Mouse (Mus musculus): Measurements from ENCODE around the gene Adarb2.

The Adarb2 gene

DNA sequence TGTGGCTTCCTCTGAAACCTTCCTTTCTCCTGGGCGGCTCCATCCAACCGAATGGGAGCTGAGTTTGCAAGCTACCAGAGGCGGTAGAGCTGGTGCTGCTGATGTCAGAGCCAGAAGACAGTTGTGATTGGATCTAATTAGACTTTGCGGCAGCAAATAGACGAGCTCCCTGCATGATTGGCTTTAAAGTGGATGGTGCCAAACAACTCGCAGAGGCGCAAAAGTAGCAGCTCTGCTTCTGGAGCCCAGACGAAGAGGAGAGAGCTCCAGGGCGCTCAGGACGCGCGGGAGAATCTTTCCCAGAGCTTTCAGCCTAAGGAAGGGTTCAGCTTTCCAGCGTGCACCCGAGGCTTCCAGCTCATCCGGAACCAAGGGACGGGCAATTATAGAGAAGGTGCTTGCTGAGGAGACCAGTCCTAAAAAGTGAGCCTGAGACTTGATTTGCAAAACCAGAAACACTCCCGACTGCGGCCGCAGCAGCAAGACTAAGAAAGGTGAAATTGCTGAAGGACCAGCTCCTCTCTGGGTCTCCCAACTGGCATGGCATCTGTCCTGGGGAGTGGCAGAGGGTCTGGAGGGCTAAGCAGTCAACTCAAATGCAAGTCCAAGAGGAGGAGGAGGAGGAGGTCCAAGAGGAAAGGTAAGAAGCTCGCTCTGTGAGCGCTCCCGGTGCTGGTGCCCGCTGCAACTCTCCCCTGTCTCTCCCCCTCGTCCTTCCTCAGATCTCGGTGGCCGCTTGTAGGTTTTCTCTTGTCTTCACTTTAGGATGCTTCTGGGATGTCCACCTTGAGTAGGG, at the start of gene Adarb2:
Gene Adarb2 (plus strand): TSS at position 186 of the 796 bp plus-strand sequence.
- DNase-seq (ENCODE audit: low spot score) = no peak

DNA sequence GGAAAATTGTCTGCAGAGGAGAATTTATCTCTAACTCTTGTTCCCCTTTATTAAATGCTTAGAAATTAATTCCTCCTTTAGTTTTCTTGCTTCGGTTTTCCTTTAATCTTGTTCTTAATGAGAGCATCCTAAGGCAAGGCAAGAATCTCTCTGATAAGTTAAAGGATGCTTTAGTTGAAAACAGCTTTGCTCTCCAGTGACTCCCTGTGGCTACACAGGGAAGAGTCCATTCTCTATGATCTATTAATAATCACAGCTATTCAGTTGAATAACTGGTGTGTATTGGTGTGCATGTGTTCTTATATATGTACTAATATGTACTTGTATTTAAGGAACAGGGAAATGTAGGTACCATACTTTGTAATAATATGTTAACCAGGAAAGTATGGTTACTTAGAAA, 28.9 kb upstream of the Adarb2 start:
- DNase-seq (ENCODE audit: low spot score) = no peak

DNA sequence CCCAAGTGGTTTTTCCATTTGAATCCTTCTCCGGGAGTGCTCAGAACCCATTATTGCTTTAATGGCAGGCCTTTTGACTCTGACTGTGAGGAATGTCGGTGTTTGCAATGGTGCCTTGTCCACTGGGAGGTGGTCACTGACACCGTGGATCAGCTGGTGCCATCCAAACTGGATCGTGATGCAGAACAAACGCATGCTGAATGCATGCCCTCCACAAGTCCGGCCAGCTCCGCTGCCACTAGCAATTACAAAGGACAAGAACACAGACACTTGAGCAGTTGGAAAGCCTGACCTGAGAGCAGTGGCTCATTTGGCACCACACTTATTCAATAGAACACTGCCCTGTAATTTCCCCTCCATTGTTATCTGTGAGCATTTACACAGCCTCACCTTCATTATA, 10.7 kb upstream of the Adarb2 start:
- no peak for DNase-seq (ENCODE audit: low spot score)

DNA sequence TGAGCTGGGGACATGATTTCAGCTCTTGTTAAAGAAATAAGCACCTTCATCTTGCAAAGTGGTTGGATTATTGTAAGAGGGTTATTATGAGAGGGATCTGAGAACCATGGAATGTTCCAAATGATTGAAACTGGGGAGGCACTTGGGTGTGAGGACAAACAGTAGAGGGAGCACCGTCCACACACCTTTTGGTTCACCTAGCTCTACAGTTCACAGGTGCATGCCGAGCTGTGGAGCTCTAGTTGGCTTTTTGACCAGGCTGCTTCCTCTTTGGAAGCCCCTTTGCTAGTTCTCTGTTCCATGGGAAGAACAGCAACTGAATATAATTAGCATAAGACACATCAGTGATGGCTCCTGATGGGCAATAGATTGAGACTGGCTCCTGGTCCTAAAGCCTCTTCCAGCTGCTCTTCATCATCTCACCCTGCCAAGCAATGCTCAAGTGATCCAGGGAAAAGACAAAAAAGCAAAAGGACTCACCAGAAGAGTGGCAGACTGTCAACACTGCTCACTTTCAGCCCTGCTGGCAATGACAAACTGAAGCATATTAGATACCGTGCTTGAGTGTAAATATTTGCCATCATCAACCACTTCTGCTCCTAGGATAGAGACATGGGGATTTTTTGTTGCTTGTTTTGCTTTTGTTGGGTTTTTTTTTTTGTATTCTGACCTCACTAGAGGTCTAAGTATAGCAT, 3.3 kb upstream of the Adarb2 start:
- no peak for DNase-seq (ENCODE audit: low spot score)

DNA sequence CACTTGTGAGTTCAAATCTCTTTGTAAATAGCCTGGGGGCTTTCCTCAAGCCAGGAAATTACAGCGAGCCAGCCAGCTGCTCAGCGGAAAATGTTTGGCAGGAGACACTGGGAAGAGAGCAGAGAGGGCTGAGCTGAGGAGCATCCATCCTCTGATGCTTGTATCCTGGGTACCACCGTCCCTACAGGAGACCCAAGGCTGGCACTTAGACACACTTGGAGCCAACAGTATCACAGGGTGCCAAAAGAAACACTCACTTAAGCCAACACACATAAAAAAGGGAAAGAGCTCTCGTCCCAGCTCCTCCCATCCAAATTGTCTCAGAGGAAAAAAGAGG, 779 bp downstream of the Adarb2 start:
- no peak for DNase-seq (ENCODE audit: low spot score)

DNA sequence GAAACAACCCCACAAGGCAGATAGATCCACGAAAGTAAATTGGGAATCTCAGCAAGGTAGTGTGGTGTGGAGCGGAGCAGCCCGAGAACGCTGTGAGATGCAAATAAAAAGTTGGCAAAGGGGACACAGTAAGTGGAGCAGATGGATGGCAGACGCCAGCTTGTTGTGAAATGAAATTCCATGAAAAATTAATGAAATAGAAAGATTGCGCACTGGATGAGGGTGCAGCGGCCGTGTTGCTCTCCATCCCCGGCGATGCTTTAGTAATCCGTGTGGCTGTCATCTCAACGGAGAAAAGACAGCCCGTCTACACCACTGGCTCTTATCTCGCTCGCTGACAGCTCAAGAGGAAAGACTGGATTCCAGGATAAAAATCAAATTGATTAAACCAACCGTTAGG, 4.7 kb downstream of the Adarb2 start:
- no peak for DNase-seq (ENCODE audit: low spot score)

DNA sequence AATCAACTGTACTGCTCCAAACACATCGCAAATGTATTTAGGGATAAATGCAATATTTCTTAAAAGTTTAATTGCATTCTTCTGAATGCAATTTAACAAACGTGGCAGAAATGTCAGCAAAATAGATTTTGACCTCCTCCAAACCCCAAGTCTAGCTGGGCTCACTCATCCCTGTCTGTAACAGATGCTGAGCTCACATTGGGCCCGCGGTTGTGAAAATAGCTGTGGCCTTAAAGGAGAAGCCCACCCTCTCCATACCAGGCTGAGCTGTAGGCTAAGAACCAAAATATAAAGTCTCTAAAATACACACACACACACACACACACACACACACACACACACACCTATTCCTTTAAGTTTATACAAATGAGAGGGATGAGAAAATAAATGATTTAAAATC, 8.1 kb downstream of the Adarb2 start:
- DNase-seq (ENCODE audit: low spot score) = no peak

DNA sequence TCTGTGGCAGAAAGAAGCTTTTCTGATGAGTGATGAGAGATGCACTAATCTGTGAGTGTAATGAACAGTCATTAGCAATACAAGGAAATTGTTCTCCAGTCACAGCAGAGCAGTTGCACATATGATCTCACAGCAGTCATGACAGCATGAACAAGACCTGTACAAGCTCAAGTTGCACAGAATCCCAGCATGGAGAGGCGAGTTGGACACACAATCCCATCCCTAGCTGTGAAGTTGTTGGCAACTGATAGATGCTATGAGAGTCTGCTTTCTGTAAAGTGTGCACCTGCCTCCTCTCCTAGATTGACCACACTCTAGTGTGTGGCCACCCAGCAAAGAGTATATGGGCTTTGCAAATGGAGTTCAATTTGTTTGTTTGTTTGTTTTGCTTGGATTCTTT, 36.2 kb downstream of the Adarb2 start:
- no peak for DNase-seq (ENCODE audit: low spot score)

DNA sequence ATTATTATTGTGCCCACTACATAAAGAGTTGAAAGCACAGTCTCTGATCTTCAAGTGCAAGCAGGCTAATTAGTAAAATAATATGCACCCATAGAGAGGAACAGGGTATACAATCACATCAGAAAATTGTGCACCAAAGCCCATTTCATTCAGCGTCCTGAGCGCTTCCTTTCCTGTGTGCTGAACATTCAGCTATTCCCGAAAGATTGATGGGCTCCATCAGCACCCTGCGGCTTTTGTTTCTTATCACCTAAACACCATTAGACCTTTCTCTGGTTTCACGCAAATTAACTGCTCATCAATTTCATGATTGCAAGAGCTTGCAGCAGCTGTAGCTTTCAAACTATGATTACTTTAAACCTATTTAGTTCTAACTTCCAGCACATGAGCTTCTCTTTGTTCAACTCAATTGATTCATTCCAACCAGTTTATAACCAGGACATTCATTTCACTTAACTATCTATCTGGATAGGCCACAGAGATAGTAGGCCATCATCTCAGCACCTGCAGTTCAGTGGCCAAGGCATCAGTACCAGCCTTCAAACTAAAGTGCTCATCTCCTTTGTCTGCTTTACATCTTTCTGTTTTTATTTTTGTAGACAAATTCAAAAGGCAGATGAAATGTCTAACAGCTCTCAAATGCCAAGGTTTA, 45.5 kb downstream of the Adarb2 start:
- DNase-seq (ENCODE audit: low spot score) = no peak

DNA sequence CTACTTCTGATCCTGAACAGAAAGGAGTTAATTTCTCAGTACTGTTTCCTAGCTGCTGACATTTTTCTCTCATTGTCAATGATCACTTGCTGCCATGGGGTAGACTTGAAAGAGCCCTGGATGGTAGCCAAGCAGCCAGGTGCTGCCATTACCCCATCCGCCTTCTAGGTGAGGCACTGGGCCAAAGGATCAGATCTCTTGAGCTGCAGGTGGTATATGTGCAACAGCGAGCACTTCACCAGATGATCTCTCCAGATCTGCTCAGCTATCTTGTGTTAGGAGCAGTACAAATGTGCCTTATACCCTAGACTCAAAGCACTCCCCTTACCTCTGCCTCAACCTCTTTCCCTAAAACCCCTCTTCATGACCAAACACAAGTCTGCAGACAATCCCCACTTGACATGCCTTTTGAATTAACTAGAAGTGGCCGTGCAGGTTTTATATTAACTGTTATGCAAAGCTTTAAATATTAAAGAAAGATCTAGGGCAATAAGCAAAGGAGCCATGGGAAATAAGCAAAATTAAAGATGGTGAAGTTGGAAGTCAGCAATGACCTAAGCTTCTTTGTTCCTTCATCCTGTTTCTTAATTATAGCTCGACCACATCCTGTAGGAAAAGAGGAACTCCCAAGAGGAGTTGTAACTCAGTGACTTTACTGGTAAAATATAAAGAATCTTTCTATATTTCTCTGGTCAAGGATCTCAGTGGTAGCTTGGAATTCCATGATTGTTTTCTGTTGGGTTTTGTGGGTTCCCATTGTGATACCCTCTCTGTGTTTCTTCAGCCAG, 69.7 kb downstream of the Adarb2 start:
- no peak for DNase-seq (ENCODE audit: low spot score)

DNA sequence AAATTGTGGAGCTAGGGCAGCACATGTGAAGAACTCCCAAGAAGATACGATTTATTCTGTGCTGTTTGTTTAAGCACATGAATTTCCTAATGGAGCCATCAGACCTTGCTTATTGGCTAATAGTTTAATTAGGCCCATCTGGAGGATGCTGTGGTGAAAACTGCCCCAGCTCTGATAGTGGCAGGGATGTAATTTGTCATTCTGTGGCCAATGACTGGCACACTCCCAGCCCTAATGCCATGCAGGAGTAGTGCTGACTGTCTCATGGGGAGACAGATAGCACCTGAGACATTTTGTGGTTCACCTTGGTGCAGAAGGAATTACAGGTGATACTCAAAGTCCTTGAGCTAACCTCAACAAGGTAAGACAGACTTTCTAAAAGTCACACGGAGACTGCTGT, 80.5 kb downstream of the Adarb2 start:
- no peak for DNase-seq (ENCODE audit: low spot score)

DNA sequence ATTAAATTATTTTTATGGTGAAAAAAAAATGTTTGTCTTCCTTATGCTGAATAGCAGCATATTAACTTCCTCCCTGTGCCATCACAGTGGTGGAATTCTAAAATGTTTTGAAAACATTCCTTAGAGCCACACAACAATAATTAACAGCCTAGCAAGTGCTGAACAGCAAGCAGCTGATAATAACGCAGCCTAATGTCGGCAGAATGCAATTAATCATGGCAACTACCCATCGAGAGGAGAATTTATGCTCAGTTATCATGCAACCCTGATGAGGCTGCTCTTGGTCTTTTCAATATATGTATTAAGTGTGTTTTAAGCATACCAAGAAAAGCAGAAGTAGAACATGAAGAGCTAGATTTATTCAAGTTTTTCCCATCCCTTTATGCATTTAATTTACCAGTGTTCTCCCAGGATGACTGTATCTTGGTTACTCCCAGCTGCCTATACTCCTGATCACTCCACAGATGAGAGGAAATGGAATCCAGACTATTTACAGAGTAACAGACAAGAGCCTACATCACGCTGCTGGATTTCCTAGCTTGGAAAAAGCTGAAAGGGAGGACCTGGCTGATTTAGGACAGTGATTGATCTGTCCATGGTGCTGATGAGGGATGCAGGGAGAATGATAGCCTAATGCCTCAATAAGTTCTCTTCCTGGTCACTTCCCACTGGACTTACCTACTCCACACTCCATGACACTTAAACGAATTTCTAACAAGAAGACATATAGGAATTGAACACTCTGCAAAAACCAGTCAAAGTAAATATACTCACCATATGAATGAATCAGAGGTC, 113.9 kb downstream of the Adarb2 start:
- no peak for DNase-seq (ENCODE audit: low spot score)

DNA sequence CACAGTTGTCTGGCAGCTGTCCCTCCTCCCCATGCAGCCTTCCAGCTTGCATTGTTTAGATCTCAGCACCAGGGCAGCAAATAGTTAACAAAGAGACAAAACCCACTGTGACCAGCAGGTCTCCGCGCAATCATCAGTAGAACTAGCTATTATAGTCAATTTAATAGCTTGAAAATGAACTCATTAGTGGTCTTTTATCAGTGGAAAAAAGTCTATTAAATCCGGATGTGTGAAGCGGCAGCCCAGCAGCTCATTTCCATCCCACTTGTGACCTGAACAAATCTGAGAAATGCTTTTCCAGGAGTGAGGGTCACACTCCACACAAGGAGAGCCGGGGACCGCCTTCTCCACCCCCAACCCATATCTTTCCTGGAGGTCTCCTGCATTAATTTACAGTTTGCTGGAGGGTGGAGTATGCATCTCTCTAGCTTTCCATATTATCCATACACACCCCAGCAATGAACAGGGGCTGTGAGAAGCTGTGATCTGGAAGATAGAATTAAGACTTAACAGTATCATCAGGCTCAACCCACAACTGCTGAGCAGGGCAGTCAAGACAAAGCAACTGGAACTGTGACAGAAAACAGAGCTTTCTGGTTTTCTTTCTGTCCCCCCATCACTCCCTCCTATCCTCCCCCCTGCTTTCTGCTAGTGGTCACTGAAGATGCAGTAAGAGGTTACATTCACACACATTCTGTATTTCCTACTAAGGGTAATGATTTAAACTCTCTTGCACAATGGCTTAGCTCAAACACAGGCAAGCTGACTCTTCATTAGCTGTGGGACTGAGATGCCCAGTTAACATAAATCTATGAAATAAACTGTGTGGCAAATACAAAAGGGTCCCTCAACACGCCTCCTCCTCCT, 131.2 kb downstream of the Adarb2 start:
- no peak for DNase-seq (ENCODE audit: low spot score)

DNA sequence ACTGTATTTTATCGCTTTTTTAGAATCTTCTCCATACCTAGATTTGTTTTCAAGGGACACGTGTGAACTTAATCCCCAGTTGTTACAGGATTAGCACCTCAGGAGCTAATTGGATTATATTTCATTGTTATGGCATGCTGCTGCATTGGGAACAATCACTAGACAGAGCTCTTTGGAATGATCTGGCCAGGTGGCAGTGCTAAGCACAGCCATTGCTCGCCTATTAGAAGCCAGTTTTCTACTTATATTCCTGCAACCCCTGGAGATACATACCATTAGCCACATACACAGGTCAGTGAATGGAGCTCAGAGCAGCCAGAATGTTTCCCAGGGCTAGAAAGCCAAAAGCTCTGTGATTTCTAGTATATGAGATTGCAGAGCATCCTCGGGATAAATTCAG, 131.9 kb downstream of the Adarb2 start:
- DNase-seq (ENCODE audit: low spot score) = no peak

DNA sequence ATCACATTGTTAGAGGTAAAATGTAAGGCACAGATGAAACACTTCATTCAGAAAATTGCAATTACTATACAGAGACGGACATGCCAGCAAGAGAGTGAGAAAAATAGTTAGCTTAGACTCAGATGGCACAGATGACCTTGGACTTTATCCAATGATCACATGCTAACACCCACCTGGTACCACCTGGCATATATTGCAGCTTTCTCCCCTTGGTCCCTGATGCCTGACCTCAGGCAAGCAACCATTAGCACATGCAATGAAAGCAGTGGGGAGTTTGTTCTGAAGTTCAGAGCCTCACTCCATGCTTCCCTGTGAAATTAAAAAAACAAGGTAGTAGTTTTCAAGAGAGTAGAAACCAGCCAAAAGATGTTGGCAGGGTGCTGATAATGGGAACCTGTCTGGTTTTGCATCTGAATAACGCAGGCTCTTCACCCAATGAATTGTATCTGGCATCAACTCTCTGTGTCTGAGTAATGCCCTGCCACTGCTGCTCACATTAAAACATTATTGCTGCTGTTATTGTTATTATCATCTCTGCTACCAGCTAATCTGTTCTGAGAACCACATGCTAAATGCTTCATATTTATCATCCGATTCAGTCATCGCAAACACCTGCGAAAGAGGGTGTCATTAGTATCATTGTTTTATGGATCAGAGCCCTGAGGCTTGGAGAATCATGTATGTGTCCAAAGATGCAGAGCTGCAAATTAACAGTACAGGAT, 138.6 kb downstream of the Adarb2 start:
- no peak for DNase-seq (ENCODE audit: low spot score)

DNA sequence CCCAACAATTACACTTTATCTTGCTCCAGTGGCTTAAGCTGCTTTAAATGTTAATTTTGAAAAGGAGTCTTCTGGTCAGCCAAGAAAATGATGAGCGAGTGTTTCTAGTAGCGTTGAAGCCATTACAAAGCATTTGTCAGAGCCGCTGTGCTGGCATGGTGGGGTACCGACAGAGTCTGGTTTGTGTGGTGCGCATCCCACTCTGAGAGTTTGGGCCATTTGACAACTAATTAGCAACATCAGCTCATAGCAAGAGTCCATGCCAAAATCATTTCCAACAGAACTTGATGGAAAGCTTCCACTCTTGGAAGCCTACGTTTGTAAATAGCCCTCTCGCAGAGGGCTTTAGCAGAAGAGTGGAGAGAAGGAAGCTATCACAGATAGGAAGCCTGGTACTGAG, 144.5 kb downstream of the Adarb2 start:
- DNase-seq (ENCODE audit: low spot score) = no peak

DNA sequence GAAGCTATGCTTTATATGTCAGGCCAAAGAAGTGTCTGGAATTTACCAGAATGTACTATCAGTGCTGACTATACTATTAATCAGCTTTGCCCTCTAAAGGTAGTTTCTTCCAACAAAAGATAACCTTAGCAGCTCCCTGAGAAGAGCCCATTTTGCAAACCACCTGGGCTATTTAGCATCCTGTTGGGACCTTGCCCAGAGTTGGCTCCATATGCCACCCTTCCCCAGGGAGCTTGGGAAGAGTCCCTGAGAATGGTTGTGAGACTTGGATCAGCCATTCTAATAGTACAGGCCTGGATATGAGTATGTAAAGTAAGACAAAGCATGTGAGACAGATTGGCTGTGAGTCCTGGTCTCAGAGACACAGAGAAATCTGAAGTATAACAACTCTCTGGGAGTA, 149.7 kb downstream of the Adarb2 start:
- DNase-seq (ENCODE audit: low spot score) = no peak

DNA sequence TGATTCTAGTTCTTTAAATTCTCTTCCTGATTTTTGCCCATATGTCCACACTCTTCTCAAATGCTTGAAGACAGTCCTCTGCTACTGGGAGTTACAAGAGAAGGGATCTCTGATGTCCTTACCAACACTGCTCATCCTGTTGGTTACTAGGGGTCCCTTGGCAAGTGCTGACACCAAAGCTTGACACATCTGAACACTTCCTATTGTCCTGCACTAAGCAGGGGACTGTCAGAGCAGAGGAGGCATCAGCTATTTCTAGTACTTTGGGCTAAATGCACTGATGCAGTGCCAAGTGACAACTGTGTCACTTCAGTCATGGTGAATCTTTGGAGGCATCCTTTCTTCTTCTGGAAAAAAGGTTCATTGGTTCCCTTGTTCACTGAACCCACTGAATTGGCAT, 150.3 kb downstream of the Adarb2 start:
- DNase-seq (ENCODE audit: low spot score) = no peak

DNA sequence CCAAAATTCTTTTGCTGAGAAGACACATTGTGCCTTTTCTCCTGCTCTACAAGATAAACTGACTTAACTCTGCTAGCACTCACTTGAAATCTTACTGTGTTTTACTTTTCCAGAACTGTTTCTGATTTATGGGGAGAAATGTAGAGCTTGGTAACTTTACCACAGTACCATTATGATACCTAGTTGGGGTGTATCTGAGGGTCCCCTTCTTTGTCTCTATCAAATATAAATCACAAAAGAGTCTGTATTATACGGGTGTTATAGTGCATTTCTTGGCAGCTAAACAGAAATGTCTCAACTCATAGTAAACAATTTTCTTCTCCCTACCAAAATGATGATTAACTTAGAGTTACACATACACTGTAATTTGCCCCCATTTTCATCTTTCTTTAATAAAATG, 162.9 kb downstream of the Adarb2 start:
- DNase-seq (ENCODE audit: low spot score) = no peak

DNA sequence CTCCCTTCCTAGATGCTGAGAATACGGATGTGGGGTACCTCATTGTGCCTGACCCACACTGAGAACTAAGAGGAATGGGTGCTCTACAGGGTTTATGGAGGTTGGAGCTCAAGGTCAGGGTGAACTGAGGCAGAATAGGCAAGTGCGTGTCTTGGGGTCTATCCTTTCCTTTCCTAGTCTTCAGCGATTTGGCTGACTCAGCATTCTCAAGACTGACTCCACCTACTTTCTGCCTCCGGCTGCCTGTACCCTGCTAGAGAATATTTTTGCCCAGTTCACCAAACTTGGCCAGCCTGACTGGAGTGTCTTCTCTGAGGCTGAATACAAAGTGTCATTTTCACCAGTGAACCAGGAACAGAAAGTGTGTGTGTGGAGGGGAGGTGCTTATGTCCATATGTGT, 163.4 kb downstream of the Adarb2 start:
- DNase-seq (ENCODE audit: low spot score) = no peak

Measured in lung, postnatal 25 days (tissue).